Comparison of ENCODE assay signal across 8 mouse cellular contexts in the genomic region with DNA sequence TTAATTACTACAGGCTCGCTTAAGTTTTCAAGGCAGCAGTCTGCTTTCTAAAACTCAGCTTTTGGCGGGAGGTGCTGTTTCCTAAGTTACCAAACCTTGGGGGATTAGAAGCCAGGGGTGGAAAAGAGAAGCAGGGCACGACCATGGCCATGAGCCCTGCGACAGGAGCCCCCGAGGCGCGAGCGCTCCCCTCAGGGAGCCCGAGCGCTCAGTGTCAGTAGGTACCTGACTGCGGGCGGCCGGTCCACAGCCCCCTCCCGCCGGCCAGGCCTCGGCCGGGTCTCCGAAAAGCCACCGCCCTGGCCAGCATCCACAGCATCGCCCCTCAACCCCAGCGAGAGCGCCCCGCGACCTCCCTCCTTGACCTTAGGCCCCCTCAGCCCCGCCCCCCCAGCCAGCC. TPM values are rescaled to one million over a fixed set of nuclear protein-coding genes. Genes with fewer than 3 reads are reported as not detected.
DNase-seq lines count a peak whose midpoint lies in the region; ATAC-seq lines count a peak whose summit lies in the region.

No protein-coding gene starts in this region.

- peak; percentile 69 for DNase-seq in embryo, embryonic 10.5 days (ENCODE audit: low spot score)
- DNase-seq in embryo, embryonic 10 days (ENCODE audit: low spot score) = no peak
- DNase-seq in ovary, postnatal 10 days (ENCODE audit: low spot score) = peak; percentile 50
- DNase-seq in ovary, adult 18-20 months (ENCODE audit: low spot score) = no peak
- DNase-seq in gastrocnemius, postnatal 14 days = no peak

- no peaks in the 10 kb centered on the region for H3K36me3 ChIP-seq in macrophage (ENCODE audit: inconsistent target)

- peak overlapping the region; percentile 49 for H3K4me3 ChIP-seq in macrophage (ENCODE audit: inconsistent target)

- peaks cover 39% of the 10 kb centered on the region for H3K79me2 ChIP-seq in macrophage (ENCODE audit: inconsistent target)

- H3K27ac ChIP-seq in macrophage = peak overlapping the region; percentile 32; the same call in 1 of the 2 replicates

- peak; percentile 22 for ATAC-seq in frontal cortex, adult (ENCODE audit: low TSS enrichment)
- ATAC-seq in inflammation-experienced regulatory T-cells, adult 6 months = no peak

- WGBS in macrophage (ENCODE audit: missing documents) = 2% methylated on average over 24 of the region's 25 CpGs

- intact Hi-C loops in gastrocnemius, postnatal 14 days (cut with DNase I; ENCODE audit: low total_unique reads) = no loop called here

RNA-seq across cellular contexts. Expression of gene Mplkip, which starts 0.6 kb away (rescaled TPM):
- total RNA-seq in macrophage (2018; cell fraction: chromatin; rRNA removed) = 10 to 100 TPM; 14.8 to 66.9 (median 38.8) TPM
- 10 to 100 TPM in 10 of 26 experiments, 1 to 10 TPM in 16; 5.7 to 14.2 (median 9.5) TPM for total RNA-seq in macrophage (2018; cell fraction: cytosol; rRNA removed)
- 10 to 100 TPM; 23.6 to 84.4 (median 39.7) TPM for total RNA-seq in macrophage (2018; cell fraction: nucleus; rRNA removed)
- polyA plus RNA-seq in macrophage (2018) = 8.7 to 14.4 TPM (median 10.6 TPM) in 3 replicates
- polyA plus RNA-seq in inflammation-experienced regulatory T-cells, adult 6 months (2017; shearing (Covaris generic)) = 10 to 100 TPM; 11.2 to 16.1 (median 14.5) TPM
- total RNA-seq in gastrocnemius, postnatal 14 days (2021) = 1 to 10 TPM; 5.8 to 7.8 TPM

RNA-seq across cellular contexts. Expression of gene Sugct, which starts 0.9 kb away (rescaled TPM):
- total RNA-seq in macrophage (2018; cell fraction: chromatin; rRNA removed) = 10 to 100 TPM in 4 of 26 experiments, 1 to 10 TPM in 22; 3.5 to 16.3 (median 7.4) TPM
- total RNA-seq in macrophage (2018; cell fraction: cytosol; rRNA removed) = 10 to 100 TPM in 1 of 26 experiments, 1 to 10 TPM in 11, under 1 TPM in 14; 0.55 to 31.1 (median 0.89) TPM
- 10 to 100 TPM in 5 of 26 experiments, 1 to 10 TPM in 20, under 1 TPM in 1; 0.58 to 26.6 (median 3.9) TPM for total RNA-seq in macrophage (2018; cell fraction: nucleus; rRNA removed)
- 0.50 to 0.74 TPM (median 0.52 TPM) in 3 replicates for polyA plus RNA-seq in macrophage (2018)
- 1 to 10 TPM in 1 of 3 experiments, under 1 TPM in 2; 0.25 to 2.4 (median 0.36) TPM for polyA plus RNA-seq in inflammation-experienced regulatory T-cells, adult 6 months (2017; shearing (Covaris generic))
- total RNA-seq in gastrocnemius, postnatal 14 days (2021) = under 1 TPM; 0.55 to 0.74 TPM

Comparison
In these comparisons a context has a peak if more than half of its experiments do, and no peak if none do; other contexts are left out.
1. DNase-seq: peak in embryo, embryonic 10.5 days (single experiment) and ovary, postnatal 10 days (single experiment); none in embryo, embryonic 10 days (single experiment), ovary, adult 18-20 months (single experiment) and gastrocnemius, postnatal 14 days (single experiment).